Mouse (Mus musculus): ENCODE results near the gene Zswim8. TPM values are rescaled to one million over a fixed set of nuclear protein-coding genes. Genes with fewer than 3 reads are reported as not detected.
"Not testable (repeated sequence)": the region's sequence is repeated elsewhere in the genome, so short reads cannot be mapped to it uniquely, and the experiment has no call there.

Gene Zswim8
- total RNA-seq, 2 experiments from 2014 or later: 165 to 186 TPM

DNA sequence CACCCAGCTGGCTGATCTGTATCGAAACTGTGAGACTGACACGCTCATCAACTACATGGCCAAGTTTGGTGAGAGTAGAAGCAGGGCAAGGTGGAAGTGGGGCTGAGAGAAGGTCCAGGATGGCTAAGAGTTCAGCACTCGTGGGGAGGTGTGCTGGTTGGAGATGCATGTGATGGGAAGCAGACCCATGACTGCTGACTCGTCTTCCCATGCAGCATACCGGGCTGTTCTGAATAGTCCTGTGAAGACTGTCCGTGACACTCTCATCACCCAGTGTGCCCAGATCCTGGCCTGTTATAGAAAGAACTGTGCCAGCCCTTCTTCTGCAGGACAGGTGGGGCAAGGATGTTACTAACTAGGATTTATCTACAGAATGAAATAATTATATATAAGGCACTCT, 15.6 kb upstream of the Zswim8 start:
- no peak for DNase-seq (ENCODE audit: low spot score in 2 of 2)

GRCm38 (mm10) chr14:20693589-20694101, 13.7 kb upstream of the Zswim8 start:
- DNase-seq (ENCODE audit: low spot score in 2 of 2): no peak

DNA sequence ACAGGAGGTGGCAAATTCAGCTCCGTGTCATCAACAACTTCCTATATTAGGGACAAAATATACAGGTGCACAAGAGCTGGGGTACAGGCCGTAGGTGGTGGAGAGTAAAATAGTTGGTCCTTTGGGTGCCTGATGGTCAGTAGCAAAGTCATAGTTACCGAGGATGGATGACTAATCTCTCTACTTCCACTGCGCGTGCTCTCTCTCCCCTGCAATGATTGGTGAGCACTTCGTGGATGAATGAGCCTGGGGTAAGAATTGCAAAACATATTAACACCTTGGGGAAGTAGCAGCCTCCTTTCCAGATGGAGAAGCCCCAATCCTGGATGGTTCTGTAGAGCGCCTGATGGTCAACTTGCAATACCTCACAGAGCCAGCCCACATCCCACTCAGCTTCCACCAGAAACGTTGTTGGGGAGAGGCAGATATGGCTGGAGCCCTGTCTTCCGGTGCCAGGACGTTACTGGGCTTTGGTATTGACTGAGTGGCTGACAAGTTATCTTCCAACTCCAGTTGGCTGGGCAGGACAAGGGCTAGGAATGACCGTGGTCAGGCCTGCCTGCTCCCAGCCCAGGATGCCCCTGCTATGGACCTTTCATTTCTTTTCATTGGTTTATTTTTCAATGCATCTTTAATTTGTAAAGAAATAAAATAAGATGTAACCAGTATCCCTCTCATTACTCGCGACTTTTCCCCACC, 13.0 kb upstream of the Zswim8 start:
- DNase-seq (ENCODE audit: low spot score in 2 of 2): no peak

GRCm38 (mm10) chr14:20694884-20695760, 12.2 kb upstream of the Zswim8 start, which contains the start of gene Fut11:
Fut11 (plus strand) TSS chr14:20694968.
- peak; percentile 84 to 85 for DNase-seq (ENCODE audit: low spot score in 2 of 2)

- peak in 1 of 2 experiments; percentile 21 for DNase-seq (ENCODE audit: low spot score in 2 of 2)
Observed at GRCm38 (mm10) chr14:20695761-20696520, 11.4 kb upstream of the Zswim8 start.

DNA sequence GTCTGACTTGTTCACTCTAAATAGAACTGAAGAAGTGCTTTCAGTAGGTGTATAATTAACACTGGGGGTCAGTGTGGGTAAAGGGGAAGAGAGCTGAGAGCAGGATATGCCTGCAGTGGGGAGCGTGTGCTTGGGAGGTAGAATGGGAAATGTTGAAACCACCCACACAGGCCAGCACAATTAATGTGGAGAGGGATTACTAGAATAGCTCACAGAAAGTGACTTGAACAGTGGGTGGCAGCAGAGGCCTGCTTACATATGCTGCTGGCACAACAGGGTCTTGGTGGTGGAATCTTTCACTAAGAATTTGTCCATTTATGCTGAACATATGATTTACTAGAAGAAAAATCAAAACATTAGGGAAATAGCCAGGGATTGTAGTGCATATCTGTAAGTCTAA, 10.4 kb upstream of the Zswim8 start:
- peak in 1 of 2 experiments; percentile 87 for DNase-seq (ENCODE audit: low spot score in 2 of 2)

DNA sequence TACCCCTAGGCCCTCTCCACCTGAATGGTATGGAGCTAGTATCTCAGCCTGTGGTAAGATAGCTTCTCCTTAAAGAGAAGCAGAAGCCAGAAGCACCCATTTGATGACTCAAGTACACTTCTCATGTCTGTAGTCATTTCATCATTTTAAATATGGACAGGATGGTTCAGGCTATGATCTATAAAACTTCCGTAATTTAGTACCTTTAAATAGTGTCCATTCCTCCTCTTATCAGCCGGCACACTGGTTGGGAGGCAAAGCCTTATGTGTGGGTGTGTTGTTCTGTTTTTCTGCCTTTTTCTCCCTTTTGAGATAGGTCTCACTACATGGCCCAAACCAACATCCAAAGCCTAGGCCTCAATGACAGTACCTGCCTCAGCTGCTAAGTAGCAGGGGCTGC, 8.8 kb upstream of the Zswim8 start:
- no peak for DNase-seq (ENCODE audit: low spot score in 2 of 2)

- no peak for DNase-seq (ENCODE audit: low spot score in 2 of 2)
Observed at GRCm38 (mm10) chr14:20700362-20700761, 7.0 kb upstream of the Zswim8 start.

DNA sequence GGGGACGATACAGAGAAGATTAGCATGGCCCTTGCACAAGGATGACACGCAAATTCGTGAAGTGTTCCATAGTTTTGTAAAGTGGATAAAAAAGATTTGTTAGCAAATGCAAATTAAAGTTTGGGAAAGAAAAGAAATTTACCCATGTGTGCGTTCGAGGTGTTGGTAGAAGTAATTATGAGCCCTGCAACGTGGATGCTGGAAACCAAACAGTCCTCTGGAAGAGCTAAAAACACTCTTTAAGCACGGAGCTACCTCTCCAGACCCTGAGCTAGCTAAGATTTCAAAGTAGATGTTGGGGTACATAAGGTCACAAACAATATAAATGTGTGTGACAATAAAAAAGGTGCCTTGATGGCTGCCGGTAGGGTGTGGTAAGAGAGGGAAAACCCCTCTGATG, 5.8 kb upstream of the Zswim8 start:
- no peak for DNase-seq (ENCODE audit: low spot score in 2 of 2)

DNA sequence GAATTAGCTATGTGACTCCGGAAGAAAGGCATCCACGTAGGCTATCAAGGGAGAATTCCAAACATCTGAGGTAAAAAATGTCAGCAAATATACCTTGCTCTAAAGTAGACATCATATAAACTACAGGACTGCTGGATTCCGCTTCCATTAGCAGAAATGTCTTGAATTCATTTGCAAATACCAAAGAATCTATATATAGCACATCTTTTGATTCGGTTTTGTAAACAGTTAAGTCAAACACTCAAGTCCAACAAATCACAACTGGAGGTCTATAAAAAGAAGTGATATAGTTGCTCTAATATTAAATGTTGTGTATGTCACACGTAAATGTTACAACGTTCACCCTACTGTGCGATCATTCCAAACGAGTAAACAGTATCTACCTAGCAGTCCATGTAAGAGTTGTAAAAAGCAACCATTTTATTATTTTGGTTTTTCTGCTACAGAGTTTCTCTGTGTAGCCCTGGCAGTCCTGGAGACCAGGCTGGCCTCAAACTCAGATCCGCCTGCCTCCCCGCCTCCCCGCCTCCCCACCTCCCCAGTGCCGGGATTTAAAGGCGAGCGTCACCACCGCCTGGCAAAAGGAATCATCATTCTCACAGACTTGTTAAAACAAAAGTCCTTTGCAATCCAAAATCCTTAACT, 5.1 kb upstream of the Zswim8 start:
- no peak for DNase-seq (ENCODE audit: low spot score in 2 of 2)

DNA sequence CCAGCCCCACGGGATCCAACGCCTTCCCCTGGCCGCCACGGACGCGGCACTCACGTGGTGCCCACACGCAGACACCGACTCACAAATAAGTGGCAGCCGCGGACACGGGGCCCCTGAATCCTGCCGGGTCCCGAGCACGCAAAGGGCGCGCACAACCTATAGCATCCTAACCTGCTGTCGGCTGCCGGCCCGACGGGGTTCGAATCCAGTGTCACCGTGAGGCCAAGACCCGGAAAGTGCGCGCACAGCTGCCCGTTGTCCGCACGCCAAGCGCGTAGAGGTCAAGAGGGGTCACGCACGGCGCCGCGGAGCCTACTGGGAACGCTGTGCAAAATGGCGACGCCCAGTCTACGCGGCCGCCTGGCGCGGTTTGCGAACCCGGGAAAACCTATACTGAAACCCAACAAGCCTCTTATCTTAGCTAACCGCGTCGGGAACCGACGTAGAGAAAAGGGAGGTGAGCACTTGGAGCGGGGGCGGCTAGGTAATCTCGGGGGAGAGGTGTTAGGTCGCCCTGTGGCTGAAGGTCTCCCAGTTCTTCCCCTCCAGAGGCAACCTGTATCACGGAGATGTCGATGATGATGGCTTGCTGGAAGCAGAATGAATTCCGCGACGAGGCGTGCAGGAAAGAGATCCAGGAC, 4.5 kb upstream of the Zswim8 start, which contains the start of gene Chchd1:
TSS of gene Chchd1 (plus strand) at position 266 of the 641 bp plus-strand sequence.
- DNase-seq (ENCODE audit: low spot score in 2 of 2): peak; percentile 84 to 95

DNA sequence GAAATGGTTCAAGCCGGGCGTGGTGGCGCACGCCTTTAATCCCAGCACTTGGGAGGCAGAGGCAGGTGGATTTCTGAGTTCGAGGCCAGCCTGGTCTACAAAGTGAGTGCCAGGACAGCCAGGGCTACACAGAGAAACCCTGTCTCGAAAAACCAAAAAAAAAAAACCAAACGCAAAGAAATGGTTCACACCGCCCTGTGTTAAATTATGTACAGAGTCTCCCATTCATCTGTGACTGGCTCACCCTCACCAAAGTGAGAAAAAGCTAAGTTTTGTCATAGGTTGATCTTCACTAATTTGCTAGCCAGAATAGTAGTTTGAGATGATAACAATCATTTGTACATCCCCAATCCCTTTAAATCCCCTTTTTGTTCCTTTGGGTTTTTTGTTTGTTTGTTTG, 3.9 kb upstream of the Zswim8 start:
- DNase-seq (ENCODE audit: low spot score in 2 of 2): not testable (repeated sequence)

- no peak for DNase-seq (ENCODE audit: low spot score in 2 of 2)
Observed at GRCm38 (mm10) chr14:20708239-20708638, 887 bp downstream of the Zswim8 start.

- no peak for DNase-seq (ENCODE audit: low spot score in 2 of 2)
Observed at GRCm38 (mm10) chr14:20713832-20714231, 6.5 kb downstream of the Zswim8 start.

DNA sequence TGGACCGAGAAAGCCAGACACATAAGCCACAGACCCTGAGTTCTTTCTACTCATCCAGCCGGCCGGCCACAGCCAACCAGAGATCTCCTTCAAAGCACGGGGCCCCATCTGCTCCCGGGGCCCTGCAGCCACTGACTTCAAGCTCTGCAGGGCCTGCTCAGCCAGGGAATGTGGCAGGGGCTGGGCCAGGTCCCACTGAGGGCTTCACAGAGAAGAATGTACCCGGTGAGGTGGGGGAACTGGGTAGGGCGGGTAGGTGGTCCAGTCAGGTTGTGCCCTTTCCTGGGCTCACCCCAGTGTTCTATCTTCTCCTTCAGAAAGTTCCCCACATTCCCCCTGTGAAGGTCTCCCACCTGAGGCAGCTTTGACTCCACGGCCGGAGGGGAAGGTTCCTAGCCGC, 11.1 kb downstream of the Zswim8 start:
- DNase-seq (ENCODE audit: low spot score in 2 of 2): no peak

DNA sequence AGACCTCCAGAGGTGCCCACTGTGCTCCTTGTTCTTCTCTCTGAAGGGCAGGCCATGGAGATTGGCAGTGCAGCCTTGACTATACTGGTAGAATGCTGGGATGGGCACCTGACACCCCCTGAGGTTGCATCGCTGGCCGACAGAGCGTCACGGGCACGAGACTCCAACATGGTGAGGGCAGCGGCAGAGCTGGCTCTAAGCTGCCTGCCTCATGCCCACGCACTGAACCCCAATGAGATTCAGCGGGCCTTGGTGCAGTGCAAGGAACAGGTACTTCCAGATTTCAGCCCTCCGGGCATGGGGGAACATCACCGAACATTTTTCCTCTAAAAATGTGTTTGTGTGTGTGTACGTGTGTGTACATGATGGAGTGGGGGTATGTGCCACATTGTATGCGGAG, 12.4 kb downstream of the Zswim8 start:
- DNase-seq (ENCODE audit: low spot score in 2 of 2): no peak

DNA sequence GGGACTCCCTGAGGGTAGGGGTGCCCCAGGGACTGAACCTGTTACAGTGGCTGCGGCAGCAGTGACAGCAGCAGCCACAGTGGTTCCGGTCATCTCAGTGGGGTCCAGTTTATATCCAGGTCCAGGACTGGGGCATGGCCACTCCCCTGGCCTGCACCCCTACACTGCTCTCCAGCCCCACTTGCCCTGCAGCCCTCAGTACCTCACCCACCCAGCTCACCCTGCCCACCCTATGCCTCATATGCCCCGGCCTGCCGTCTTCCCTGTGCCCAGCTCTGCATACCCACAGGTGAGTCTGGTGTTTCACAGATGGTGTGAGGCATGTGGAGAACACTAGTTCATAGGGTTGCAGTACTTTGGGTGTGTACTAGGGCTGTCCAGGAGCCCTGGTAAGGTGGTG, 14.0 kb downstream of the Zswim8 start:
- DNase-seq (ENCODE audit: low spot score in 2 of 2): no peak

GRCm38 (mm10) chr14:20723006-20723405, 15.7 kb downstream of the Zswim8 start:
- no peak for DNase-seq (ENCODE audit: low spot score in 2 of 2)

DNA sequence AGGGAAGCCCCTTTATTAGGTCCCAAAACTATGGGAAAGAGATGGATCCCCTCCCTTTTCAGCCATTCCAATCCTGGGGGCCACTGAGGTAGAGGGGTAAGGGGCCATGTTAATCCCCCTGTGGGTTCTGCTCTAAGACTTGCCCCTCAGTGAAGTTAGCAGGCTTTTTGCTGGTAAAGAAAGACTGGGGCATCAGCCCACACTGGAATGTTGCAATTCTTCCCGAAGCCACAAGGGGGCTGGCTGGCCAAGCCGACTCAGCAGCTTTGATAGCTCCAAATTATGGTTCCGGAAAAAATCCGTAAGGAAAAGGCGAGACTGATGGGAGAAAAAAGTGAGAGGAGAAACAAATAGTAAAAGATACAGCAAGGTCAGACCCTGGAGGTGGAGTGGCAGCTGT, 16.7 kb downstream of the Zswim8 start:
- DNase-seq (ENCODE audit: low spot score in 2 of 2): peak; percentile 53 to 84

GRCm38 (mm10) chr14:20725660-20726339, 18.4 kb downstream of the Zswim8 start:
- DNase-seq (ENCODE audit: low spot score in 2 of 2): no peak

All from layer of hippocampus, adult 18-20 months (tissue).